Mouse (Mus musculus) T-helper 1 cell (primary cell): ENCODE measurements around the gene Atg101.

Experiments
- in situ Hi-C: fragments of 300-600 bp; cut with MboI, MseI; formaldehyde crosslinking; loops from one replicate; pipeline ENCODE4 v1.15.1; 2025; ENCODE audit warnings: high pct_unique_total_duplicates

Atg101 gene

DNA sequence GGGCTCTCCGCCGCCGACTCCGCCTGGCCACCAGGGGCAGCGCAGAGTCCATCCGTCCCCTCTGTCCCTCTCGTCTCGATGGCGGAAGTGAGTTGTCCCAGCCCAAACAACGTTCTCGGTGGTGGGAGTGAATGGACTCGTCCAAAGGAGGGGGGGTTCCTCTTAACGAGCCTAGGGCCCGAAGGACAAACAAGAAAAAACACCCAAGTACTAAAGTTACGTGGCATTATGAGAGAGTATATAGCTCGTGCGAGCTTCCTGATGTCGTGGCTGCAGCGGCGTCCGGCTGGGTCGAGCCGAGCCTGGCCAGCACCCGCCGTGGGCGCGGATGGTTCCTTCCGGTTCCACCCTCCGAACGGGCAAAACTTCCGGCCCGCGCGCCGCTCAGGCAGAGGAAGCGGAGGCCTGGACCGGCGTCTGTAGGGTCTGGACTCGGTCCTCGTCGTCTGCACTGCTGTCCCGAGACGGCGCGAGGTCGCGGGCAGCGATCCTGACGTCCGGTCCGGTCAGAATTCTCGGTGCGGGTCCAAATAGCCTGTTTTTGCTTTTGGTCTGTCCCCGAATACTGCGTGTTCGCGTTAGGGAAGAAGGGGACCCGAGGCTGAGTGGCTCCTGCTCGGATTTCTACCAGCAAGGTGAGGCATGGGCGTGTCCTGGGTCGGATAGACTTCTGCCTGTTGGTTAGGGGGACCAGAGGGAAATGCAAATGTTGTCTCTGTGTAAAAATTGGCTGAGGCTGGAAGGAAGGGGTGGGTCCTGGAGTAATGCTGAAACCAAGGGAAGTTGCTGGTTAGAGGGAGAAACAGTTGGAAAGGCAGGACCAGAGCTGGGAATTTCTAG, at the start of gene Atg101:
TSS of gene Atg101 (plus strand) at position 362 of the 840 bp plus-strand sequence.
- in situ Hi-C loops: no loop called here

DNA sequence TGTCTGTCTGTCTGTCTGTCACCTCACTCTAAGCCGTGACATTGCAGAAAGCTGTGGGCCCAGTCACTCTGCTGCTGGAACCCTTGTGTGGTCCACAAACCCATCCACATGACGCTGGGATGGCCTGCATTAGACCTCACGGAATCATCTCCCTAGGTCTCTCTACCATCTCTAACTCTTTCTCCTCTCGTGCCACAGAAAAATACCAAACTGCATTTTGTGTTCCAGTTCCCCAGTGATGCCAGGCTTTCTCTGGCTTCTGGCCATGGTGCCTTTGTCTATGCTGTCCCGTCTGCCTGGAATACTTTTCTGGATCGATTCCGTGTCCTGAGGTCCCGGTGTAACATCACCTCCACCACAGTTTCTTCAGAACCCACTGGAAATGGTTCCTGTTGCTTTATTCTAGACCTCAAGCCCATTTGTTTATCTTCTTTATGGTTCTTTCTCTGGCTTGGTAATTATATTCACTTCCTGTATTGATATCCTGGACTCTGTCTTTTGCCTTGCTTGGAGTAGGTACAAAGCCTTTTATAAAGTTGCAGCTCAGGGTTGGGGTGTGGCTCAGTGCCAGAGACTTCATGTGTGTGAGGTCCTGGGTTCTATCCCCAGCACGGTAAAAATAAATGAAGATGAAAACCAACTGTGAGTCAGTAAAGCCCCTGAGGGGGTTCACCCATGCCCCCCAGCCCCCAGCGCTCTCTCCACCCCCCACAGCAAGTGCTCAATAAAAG, 49.3 kb upstream of the Atg101 start:
- in situ Hi-C loops: no loop called here

DNA sequence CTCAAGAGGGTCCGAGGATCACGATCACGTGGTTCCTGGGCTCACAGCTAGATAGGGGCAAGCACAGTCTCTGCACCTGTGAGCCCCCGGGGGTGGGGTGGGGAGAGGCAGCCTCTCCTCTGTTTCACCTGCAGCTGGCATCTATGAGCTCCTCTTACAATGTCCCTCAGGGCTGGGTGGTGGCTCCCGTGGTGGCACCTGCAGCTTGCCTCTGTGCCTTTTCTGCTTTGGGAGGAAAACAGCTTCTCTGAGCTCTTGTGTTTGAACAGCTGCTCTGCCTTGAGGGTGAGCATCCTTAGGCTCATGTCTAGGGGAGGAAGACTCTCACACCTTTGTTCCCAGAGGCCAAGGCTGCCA, 48.8 kb upstream of the Atg101 start:
- in situ Hi-C loops: no loop called here

DNA sequence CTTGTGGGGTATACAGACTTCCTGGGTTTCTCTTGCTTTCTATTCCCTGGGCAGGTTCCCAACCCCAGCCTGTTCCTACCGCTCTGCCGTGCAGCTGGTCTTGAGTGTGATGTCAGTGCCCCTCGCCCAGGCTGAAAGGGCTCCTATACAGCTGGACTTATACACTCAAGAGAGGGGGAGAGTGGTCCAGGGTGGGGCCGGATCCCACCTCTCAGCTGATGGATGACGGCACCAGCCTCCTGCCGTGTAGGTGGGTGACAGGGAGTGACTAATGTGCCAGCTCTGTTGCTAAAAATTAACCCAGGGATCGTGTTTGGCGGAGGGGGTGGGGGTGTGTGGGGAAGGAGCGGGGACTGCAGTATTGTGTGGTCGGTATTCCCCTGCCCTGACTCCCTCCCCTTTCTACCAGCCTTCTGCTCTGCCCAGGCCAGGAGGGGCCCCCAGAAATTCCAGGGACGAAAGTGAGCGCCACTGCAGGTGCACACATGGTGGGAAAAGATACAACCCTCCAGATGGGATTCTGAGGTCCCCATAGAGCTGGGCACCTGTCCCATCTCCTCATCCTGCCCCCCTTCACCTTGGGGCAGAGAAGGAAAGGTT, 48.2 kb upstream of the Atg101 start:
- in situ Hi-C loops: no loop called here

DNA sequence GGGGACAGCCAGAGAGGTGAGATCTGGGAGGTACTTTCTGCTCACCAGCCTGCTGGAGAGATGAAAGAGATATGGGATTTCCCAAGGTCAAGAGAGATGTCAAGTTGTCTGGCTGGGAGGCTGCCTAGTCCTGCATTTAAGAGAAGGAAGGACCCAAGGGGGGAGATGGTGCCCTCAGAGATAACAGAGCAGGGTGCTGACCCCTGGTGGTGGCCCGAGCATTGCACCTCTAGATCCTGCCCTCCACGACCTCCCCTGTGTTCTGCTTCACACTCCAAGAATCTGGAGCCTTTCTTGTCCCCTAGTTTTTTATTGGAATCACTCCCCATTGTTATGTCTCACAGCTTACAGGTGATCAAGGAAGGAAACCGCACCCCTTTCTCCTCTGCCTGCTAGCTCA, 47.2 kb upstream of the Atg101 start:
- in situ Hi-C loops: no loop called here

DNA sequence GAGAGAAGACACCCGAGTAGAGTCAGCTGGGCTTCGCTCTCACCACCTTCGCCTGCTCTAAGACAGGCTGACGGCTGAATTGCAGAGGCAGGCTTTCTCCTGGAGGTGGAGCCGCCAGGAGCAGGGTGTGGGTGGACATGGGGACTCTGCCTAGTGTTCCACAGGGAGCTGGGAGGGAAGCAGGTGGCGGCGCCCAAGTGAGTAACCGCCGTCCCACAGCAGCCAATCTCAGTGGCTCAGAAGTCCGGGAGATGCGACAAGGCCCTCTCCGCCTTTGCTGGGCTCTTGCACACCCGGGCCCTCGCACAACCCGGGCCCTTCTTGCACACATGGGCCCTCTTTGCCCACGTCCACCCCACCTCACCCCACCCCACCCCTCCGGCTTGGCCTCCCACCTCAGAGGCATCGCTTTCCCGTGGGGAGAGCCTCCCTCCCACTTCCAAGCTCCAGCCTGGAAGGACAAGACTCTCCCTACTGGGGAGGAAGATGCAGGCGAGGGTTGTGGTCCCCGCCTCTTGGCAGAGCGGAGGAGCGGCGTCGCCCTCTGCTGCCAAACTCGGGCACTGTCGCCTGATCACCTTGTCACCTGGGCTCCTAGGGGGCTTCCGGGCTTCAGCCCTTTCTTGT, 45.1 kb upstream of the Atg101 start:
- in situ Hi-C loops: no loop called here

DNA sequence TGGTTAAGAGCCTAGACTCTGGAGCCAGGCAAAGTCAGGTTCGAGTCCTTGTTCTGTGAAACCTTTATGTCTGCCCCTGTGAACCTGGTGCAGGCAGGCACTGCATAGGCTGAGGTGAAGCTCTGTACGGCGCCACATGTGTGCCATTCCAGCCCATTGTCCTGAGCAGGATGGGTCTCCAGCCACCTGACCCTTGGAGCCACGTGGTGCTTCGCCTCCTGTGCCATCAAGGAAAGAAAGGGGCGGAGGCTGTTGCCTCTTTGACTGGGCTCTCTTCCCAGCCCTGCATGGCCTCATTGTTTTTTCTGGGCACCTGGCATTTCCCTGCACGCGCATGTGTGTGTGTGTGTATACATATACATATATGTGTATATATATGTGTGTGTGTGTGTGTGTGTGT, 44.3 kb upstream of the Atg101 start:
- in situ Hi-C loops: loop anchor here (5.0 kb wide), 3 partner anchors 37 to 832 kb away; partner anchors contain the start of gene Eif4b

DNA sequence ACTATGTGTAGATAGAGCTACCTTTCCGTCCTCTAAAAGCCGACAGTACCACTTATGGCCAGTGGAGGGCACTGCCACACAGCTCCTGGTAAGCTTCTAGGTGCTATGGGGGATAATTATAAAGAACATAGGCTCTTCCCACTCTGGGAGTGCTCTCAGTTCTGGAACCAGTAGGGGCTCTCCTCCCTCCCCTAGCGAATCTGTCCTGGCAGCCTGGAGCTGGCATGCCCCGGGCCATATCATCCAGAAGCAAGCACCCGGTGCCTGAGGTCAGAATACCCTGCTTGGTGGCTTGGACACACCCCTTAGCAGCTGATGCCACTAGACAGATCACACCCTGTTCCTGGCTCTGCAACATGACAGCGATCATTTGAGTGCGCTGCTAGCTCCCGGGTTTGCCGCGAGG, 43.3 kb upstream of the Atg101 start:
- in situ Hi-C loops: loop anchor here (5.0 kb wide), 3 partner anchors 36 to 831 kb away; partner anchors contain the start of gene Eif4b

DNA sequence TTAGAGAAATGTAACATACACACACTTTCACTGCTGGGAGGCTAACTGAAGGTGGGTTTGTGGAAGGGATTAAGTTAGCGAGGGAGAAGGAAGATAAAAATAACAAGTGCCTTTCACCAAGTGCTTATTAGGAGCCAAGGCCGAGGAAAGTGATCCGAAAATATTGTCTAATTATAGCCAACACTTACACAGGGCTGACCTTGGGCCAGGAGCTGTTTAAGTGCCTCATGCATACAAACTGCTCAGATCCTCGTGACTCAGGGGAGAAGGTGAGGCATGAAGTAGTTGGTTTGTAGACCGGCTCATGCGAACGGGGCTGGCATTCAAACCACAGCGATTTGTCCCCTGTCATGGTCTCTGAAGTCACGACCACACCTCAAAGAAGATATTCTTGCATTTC, 42.8 kb upstream of the Atg101 start:
- in situ Hi-C loops: loop anchor here (5.0 kb wide), 3 partner anchors 36 to 831 kb away; partner anchors contain the start of gene Eif4b

DNA sequence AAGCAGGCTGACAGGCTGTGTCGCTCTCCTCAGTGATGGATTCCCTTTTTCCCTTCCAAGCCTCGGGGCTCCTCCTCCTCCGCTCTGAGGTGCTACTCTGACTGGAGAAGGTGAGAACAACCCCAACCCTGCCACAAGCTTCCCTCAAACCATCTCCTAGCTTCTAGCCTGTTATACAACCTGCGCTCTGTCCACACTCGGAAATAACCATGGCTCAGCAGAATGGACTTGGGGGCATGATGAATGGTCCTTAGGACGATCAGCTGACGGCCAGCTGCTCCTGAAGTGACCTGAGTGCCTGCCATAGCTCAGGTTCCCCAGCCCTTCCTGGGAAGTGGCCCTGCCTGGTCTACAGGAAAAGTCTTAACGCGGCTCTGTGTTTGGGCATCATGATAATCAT, 42.2 kb upstream of the Atg101 start:
- in situ Hi-C loops: loop anchor here (5.0 kb wide), 3 partner anchors 35 to 830 kb away; partner anchors contain the start of gene Eif4b

DNA sequence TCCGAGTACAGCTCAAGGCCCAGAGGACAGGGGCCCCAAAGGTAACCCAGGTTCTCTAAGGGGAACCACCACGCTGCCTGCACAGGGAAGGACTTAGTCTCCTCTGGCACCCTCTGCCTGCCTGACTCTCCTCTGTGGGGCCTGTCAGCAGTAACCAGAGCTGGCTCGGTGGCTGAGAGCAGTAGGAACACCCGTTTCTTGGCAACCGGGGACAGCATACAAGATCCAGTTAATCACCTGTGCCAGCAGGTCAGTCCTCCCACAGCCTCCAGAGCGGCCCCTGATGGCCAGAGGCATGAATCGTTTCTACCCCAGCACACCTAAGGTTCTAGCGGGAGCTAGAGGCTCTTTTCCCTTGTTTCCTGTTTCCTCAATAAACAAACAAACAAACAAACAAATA, 41.4 kb upstream of the Atg101 start:
- in situ Hi-C loops: loop anchor here (5.0 kb wide), 3 partner anchors 35 to 830 kb away; partner anchors contain the start of gene Eif4b

DNA sequence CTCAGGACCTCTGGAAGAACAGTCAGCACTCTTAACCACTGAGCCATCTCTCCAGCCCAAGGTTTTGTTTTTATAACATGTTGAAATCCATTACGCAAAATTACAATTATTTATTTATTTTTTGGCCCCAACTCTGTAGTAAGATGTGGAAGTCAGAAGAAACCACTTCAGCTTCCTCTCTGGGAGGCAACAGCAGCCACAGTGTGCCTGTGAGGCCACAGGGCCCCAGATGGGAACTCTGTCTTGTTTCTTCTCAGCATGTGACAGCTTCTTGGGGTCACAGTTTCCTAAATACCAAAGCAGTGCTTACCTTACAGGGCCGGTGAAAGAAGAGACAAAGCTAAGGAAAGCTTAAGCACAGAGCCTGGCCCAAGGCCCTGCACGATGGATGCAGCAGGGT, 40.1 kb upstream of the Atg101 start:
- in situ Hi-C loops: loop anchor here (5.0 kb wide), 3 partner anchors 33 to 828 kb away; partner anchors contain the start of gene Eif4b

DNA sequence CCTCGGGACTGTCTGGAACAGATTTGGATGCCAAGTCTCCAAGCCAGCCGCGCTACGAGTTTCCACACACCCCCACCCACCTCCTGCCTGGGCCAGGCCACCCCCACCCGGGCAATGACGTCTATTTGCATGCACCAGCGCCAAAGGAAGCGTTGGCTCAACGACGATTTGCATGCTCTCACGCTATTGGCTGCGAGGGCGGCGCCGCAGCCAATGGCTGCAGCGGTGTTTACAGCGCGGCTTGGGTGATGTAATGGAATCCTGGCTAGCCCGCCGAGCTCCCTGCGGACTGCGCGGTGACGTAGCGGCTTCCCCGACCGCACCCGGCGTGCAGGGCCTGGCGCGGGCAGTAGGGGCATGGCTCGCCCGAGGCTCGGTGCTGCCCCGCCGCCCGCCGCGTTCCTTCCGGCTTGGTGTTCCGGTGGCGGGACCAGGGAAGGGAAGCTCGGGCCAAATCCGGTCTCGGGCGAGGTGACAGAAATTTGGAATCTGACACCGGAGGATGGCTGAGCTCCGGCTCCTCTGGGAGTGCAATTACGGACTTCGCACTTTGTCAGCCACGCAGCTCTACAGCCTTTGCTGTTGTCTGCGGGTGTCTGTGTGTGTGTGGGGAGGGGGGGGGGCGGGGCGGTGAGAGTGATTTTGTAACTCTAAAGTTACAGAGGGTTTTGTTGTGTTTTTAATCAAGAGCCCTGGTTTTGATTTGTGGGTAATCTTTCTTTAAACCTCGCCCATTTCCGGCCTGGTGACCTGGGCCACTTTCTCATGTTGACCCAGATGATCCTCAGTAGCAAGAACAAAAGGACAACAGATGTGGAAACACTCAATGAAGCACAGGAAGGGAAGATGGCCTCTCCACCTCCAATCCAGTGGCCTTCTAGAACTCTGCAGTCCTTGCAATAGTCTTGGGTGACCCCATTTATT, 37.6 kb upstream of the Atg101 start:
- in situ Hi-C loops: no loop called here

DNA sequence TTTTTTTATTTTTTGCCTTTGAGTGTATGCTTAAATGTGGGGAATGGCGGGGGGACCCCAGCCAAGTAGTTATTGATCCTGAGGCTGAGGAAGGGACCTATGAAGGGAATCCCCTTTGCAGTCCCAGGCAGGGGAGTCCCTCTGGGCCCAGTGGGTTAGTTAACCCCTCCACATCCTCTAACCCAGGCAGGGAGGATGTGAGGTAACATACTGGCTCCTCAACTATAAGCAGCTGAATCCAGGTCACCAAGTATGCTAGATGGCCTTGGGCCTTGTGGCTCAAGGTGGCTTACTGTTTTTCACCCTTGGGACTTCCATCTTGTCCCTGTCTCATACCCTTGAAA, 36.9 kb upstream of the Atg101 start:
- in situ Hi-C loops: no loop called here

DNA sequence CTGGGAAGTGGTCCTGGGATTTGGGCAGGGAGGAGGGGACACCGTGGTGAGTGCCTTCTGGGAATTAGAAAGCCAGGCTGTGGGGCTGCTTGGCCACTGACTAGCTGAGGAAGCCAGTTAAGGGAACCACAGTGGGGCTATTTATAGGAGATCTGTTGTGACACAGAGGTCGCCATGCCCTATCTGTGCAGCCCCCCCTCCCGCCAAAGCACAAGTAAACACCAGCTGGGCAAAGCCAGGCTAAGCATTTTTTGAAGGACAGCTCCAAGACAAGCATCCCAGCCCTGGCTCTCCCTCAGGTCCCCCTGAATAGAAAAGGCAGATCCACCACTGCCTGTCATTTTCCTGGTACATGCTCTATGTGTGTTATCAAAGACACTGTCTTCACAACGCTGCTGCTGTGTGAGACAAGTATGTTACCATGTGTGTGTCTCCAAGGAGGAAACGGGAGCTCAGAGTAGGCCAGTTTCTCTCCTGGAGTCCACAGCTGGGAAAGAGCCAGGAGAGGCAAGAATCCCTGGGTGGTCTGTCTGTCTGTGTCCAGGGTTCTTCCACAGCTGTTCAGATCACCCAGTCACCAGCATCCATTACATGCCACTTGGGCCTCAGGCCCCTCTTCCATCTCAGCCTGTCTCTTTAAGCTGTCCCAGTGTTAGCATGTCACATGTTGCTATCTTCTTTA, 35.9 kb upstream of the Atg101 start:
- in situ Hi-C loops: no loop called here

DNA sequence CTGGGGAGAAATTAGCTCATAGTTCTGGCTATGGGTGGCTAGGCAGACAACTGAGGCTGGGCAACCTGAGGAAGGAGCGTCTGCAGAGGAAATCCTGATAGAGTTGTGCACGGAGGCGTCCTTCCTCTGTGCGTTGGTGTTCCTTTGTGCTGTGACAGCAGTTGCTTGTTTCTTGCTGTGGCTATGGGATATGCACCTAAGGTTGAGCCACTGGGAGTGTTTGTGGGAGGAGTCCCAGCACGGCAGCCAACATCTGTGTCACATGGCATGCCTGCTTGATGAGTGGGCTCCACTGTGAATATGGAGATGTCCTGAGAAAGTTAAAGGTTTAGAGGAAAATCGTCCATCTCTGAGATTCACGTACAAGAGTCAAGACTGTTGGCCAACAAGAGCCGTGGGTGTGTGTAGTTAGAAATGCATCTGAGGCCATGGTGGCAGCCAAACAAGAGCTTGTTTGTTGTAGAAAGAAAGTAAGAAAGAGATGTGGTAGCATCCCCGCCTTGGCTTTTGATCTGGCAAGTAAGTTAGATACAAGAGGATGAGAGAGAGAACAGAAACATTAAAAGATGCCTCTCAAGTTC, 33.8 kb upstream of the Atg101 start:
- in situ Hi-C loops: loop anchor here (10.0 to 25.0 kb wide), 3 partner anchors 526 to 1094 kb away; partner anchors contain the start of genes Galnt6 and Itgb7

DNA sequence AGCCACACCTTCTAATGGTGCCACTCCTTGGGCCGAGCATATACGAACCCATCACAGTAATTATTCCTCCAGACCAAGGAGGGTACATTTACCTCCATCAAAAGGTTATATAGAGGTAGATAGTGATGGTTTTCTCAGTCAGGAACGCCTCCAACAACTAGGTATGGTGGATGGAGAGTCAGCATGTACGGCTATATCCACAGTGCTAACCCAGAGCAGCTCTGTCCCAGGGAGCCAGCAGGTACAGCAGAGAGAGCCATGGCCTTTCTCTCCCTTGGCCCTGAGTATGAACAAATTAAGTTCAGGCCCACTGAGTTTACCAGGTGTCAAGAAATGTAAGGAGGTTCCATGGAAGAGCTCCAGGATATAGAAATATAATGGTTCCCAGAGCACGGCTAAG, 32.1 kb upstream of the Atg101 start:
- in situ Hi-C loops: loop anchor here (10.0 to 25.0 kb wide), 3 partner anchors 527 to 1093 kb away; partner anchors contain the start of genes Galnt6 and Itgb7

DNA sequence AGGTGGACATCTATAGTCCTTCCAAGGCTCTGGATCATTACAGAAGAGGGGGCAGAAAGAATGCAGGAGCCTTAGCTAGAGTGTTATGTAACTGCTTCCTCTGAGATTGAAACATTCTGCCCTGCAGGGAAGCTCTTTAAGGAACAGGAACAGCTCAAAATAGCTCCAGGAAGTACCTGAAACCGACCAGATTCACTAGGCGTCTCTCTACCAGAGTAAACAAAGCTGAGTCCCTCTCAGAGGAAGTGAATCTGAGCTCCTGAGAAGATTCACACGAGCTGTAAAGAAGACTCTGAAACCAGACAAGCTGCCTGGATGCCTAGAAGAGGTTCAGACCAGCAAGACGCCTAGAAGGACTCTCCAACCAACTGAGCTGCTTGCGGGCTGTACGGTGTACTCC, 31.5 kb upstream of the Atg101 start:
- in situ Hi-C loops: loop anchor here (10.0 to 25.0 kb wide), 3 partner anchors 528 to 1092 kb away; partner anchors contain the start of genes Galnt6 and Itgb7

DNA sequence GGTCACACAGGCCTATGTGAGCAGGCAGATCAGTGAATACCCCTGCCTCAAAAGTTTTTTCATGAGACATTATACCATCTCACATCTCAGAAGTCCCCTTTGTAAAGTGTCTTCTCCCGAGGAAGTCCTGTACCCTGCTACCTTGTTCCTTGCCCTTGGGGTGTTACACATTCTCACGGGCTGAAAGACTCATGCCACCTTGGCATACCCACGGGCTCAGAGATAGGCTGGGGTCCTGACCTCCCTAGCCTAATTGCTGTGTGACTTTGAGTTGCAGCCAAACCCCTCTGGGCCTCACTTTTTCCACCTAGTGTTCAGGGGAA, 30.5 kb upstream of the Atg101 start:
- in situ Hi-C loops: loop anchor here (10.0 to 25.0 kb wide), 3 partner anchors 529 to 1091 kb away; partner anchors contain the start of genes Galnt6 and Itgb7
